Mouse (Mus musculus): ENCODE data around the gene Clba1. TPM values are rescaled to one million over a fixed set of nuclear protein-coding genes. Genes with fewer than 3 reads are reported as not detected.

The Clba1 gene
- total and polyA plus RNA-seq, 3 experiments, result 15.2 to 21.4 TPM; not detected in 1

GRCm38 (mm10) chr12:112821974-112822373 lies 13.2 kb downstream of the Clba1 start:
- Histone ChIP-seq H3K9ac (ENCODE audit: control insufficient read depth, low read depth, low read length, poor library complexity, severe bottlenecking) (no peak overlapping the region), H3K27ac (ENCODE audit: control insufficient read depth, low read depth, low read length) (no peak overlapping the region), H3K9me3 (replicated peaks; ENCODE audit: insufficient read depth, low read length) (no peaks in the 10 kb centered on the region), H3K4me1 (ENCODE audit: control insufficient read depth in 1 of 2, insufficient read depth in 2 of 2, low read length in 2 of 2) (peaks cover 21 to 36% of the 10 kb centered on the region in 2 experiments), H3K4me3 (ENCODE audit: control insufficient read depth in 1 of 2, insufficient read depth in 1 of 2, low read depth in 2 of 2, low read length in 2 of 2) (no peak overlapping the region), H3K36me3 (ENCODE audit: control insufficient read depth in 1 of 2, insufficient read depth in 2 of 2, low read length in 2 of 2) (peaks cover 51 to 58% of the 10 kb centered on the region in 2 experiments), H3K79me2 (ENCODE audit: control insufficient read depth, insufficient read depth, low read length, poor library complexity) (peaks cover 64% of the 10 kb centered on the region), H3K27me3 (ENCODE audit: control insufficient read depth in 1 of 2, insufficient read depth in 2 of 2, low read length in 2 of 2) (no peaks in the 10 kb centered on the region)
- peak; percentile 61 for DNase-seq (ENCODE audit: low read depth, low spot score)
- TF ChIP-seq ZNF384 (IDR thresholded peaks at IDR 0.05; ENCODE audit: low read depth, low read length) (no peak), POLR2AphosphoS5 (IDR thresholded peaks at IDR 0.05; ENCODE audit: borderline replicate concordance, low read depth, low read length) (0 out of 2 replicates have a peak, but pooled peaks have one; percentile 13)

DNA sequence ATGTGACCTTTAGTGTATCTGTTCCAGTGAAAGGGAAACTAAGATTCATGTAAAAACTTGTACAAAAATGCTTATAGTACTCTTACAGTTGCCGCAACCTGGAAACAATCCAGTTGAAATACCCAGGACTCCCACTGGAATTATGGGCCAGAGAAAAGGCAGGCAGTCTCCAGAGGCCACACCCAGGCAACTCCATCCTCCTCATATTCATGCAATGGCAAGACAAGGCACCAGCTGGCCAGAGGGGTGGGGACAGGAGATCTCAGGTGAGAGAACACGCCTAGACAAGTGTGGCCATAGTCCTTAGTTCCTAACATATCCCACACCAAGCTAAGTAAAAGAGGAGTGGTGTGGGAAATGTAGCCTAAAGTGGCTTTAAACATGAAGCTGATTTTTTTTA lies 13.9 kb downstream of the Clba1 start:
- TF ChIP-seq KAT2A (conservative IDR thresholded peaks at IDR 0.05; ENCODE audit: low read depth, low read length) (no peak), USF2 (IDR thresholded peaks at IDR 0.05; ENCODE audit: borderline replicate concordance in 1 of 2, insufficient read depth in 1 of 2, low read depth in 1 of 2, low read length in 2 of 2) (no peak), SIN3A (IDR thresholded peaks at IDR 0.05; ENCODE audit: low read length) (no peak), BHLHE40 (IDR thresholded peaks at IDR 0.05; ENCODE audit: borderline replicate concordance, low read depth, low read length) (no peak), ZKSCAN1 (IDR thresholded peaks at IDR 0.05; ENCODE audit: low read depth, low read length) (no peak), SMC3 (IDR thresholded peaks at IDR 0.05; ENCODE audit: low read depth, low read length) (no peak), CHD2 (IDR thresholded peaks at IDR 0.05; ENCODE audit: low read length) (no peak)
- H3K9ac ChIP-seq (ENCODE audit: control insufficient read depth, low read depth, low read length, poor library complexity, severe bottlenecking), result no peak overlapping the region
- peaks cover 28 to 43% of the 10 kb centered on the region in 2 experiments for H3K4me1 ChIP-seq (ENCODE audit: control insufficient read depth in 1 of 2, insufficient read depth in 2 of 2, low read length in 2 of 2)
- DNase-seq (ENCODE audit: low read depth, low spot score), result peak; percentile 29
- H3K79me2 ChIP-seq (ENCODE audit: control insufficient read depth, insufficient read depth, low read length, poor library complexity), result peaks cover 71% of the 10 kb centered on the region
- H3K9me3 ChIP-seq (replicated peaks; ENCODE audit: insufficient read depth, low read length), result no peaks in the 10 kb centered on the region
- peaks cover 58 to 65% of the 10 kb centered on the region in 2 experiments for H3K36me3 ChIP-seq (ENCODE audit: control insufficient read depth in 1 of 2, insufficient read depth in 2 of 2, low read length in 2 of 2)
- no peak overlapping the region for H3K4me3 ChIP-seq (ENCODE audit: control insufficient read depth in 1 of 2, insufficient read depth in 1 of 2, low read depth in 2 of 2, low read length in 2 of 2)
- H3K27me3 ChIP-seq (ENCODE audit: control insufficient read depth in 1 of 2, insufficient read depth in 2 of 2, low read length in 2 of 2), result no peaks in the 10 kb centered on the region
- no peak overlapping the region for H3K27ac ChIP-seq (ENCODE audit: control insufficient read depth, low read depth, low read length)

GRCm38 (mm10) chr12:112823221-112823620 lies 14.5 kb downstream of the Clba1 start:
- TF ChIP-seq CTCF (IDR thresholded peaks at IDR 0.05 in 2 of 3, conservative IDR thresholded peaks at IDR 0.05 in 1 of 3; ENCODE audit: control insufficient read depth in 1 of 3, insufficient read depth in 1 of 3, low read depth in 2 of 3, low read length in 3 of 3, poor library complexity in 1 of 3, severe bottlenecking in 1 of 3) (no peak), MYC (IDR thresholded peaks at IDR 0.05; ENCODE audit: low read depth, low read length) (no peak), POLR2A (IDR thresholded peaks at IDR 0.05; ENCODE audit: control insufficient read depth in 1 of 2, insufficient read depth in 1 of 2, low read depth in 1 of 2, low read length in 2 of 2, poor library complexity in 1 of 2) (no peak), MAX (IDR thresholded peaks at IDR 0.05; ENCODE audit: low read length) (no peak), JUND (IDR thresholded peaks at IDR 0.05; ENCODE audit: low read depth, low read length) (no peak), ZC3H11A (IDR thresholded peaks at IDR 0.05; ENCODE audit: low read depth, low read length) (no peak), ZMIZ1 (IDR thresholded peaks at IDR 0.05; ENCODE audit: low read depth, low read length) (no peak), CHD2 (IDR thresholded peaks at IDR 0.05; ENCODE audit: low read length) (no peak), MYB (IDR thresholded peaks at IDR 0.05; ENCODE audit: low read depth, low read length) (no peak), EP300 (IDR thresholded peaks at IDR 0.05; ENCODE audit: low read depth in 1 of 2, low read length in 2 of 2) (no peak), USF2 (IDR thresholded peaks at IDR 0.05; ENCODE audit: borderline replicate concordance in 1 of 2, insufficient read depth in 1 of 2, low read depth in 1 of 2, low read length in 2 of 2) (no peak), TCF12 (IDR thresholded peaks at IDR 0.05; ENCODE audit: low read depth, low read length) (no peak)
- Histone ChIP-seq H3K36me3 (ENCODE audit: control insufficient read depth in 1 of 2, insufficient read depth in 2 of 2, low read length in 2 of 2) (peaks cover 63 to 67% of the 10 kb centered on the region in 2 experiments), H3K79me2 (ENCODE audit: control insufficient read depth, insufficient read depth, low read length, poor library complexity) (peaks cover 77% of the 10 kb centered on the region), H3K27ac (ENCODE audit: control insufficient read depth, low read depth, low read length) (no peak overlapping the region), H3K4me1 (ENCODE audit: control insufficient read depth in 1 of 2, insufficient read depth in 2 of 2, low read length in 2 of 2) (peaks cover 31 to 49% of the 10 kb centered on the region in 2 experiments), H3K27me3 (ENCODE audit: control insufficient read depth in 1 of 2, insufficient read depth in 2 of 2, low read length in 2 of 2) (no peaks in the 10 kb centered on the region), H3K9me3 (replicated peaks; ENCODE audit: insufficient read depth, low read length) (no peaks in the 10 kb centered on the region), H3K9ac (ENCODE audit: control insufficient read depth, low read depth, low read length, poor library complexity, severe bottlenecking) (no peak overlapping the region), H3K4me3 (ENCODE audit: control insufficient read depth in 1 of 2, insufficient read depth in 1 of 2, low read depth in 2 of 2, low read length in 2 of 2) (no peak overlapping the region)
- DNase-seq (ENCODE audit: low read depth, low spot score), result no peak

Data from MEL (cell line).